Mouse (Mus musculus) CH12.LX (cell line): ENCODE measurements around the gene Cltc. TPM values are rescaled to one million over a fixed set of nuclear protein-coding genes. Genes with fewer than 3 reads are reported as not detected.

ENCODE experiments used
- DNase-seq: peaks from one replicate; pipeline ENCODE4 v3.0.0-alpha.2; 2013; ENCODE audit errors: extremely low read depth
- H3K27ac ChIP-seq: 2 replicates; pipeline ENCODE4 v1.5.1; 2012; ENCODE audit warnings: low read depth, mild to moderate bottlenecking, control low read depth, moderate library complexity; ENCODE audit not compliant: insufficient read depth
- H3K27me3 ChIP-seq: replicated peaks from 2 replicates; pipeline ENCODE3; 2012; ENCODE audit warnings: inconsistent platforms
- H3K36me3 ChIP-seq, 2 experiments: replicated peaks in 1 of 2; 2 replicates each; pipeline versions ENCODE3 to v1.6.1; 2012; ENCODE audit warnings: inconsistent platforms in 1 of 2, low read length in 1 of 2, mild to moderate bottlenecking in 1 of 2, mixed read lengths in 1 of 2, moderate library complexity in 1 of 2; ENCODE audit not compliant: control insufficient read depth in 1 of 2, insufficient read depth in 1 of 2
- H3K4me1 ChIP-seq, 2 experiments: 2 replicates each; pipeline ENCODE4 v1.6.1; 2012; ENCODE audit warnings: inconsistent platforms in 1 of 2, moderate library complexity in 1 of 2; ENCODE audit not compliant: insufficient read depth in 2 of 2, control insufficient read depth in 1 of 2
- H3K4me2 ChIP-seq: 2 replicates; pipeline ENCODE4 v1.6.1; 2012; ENCODE audit warnings: low read depth, mild to moderate bottlenecking, control low read depth; ENCODE audit not compliant: poor library complexity, insufficient read depth, severe bottlenecking
- H3K4me3 ChIP-seq, 3 experiments: fragments of 150-350 bp in 1 of 3; sonication (generic) in 1 of 3; replicated peaks in 1 of 3; 2 replicates each; pipeline versions ENCODE3 to v1.5.1; 2011 to 2012; ENCODE audit warnings: low read depth in 2 of 3, low read length in 2 of 3, mild to moderate bottlenecking in 2 of 3, moderate library complexity in 2 of 3, control low read depth in 1 of 3, improper control_type of control experiment in 1 of 3, inconsistent platforms in 1 of 3, mixed read lengths in 1 of 3; ENCODE audit not compliant: poor library complexity in 1 of 3
- H3K79me2 ChIP-seq: replicated peaks from 2 replicates; pipeline ENCODE4 v1.6.1; 2012; ENCODE audit warnings: mild to moderate bottlenecking, moderate library complexity; ENCODE audit not compliant: control insufficient read depth, poor library complexity, insufficient read depth, severe bottlenecking; ENCODE audit errors: extremely low read depth
- H3K9ac ChIP-seq: 2 replicates; pipeline ENCODE4 v1.6.1; 2012; ENCODE audit warnings: low read depth, mild to moderate bottlenecking, control low read depth, moderate library complexity; ENCODE audit not compliant: insufficient read depth
- H3K9me3 ChIP-seq: replicated peaks from 2 replicates; pipeline ENCODE3; 2012; ENCODE audit warnings: low read length, inconsistent platforms, mixed read lengths
- BHLHE40 ChIP-seq: IDR thresholded peaks from 2 replicates; pipeline ENCODE4 v1.6.1; 2011; ENCODE audit warnings: mild to moderate bottlenecking, low read depth, low read length, improper control_type of control experiment
- CHD1 ChIP-seq: IDR thresholded peaks from 2 replicates; pipeline ENCODE4 v1.6.1; 2012; ENCODE audit warnings: low read depth, low read length, improper control_type of control experiment, inconsistent platforms
- CTCF ChIP-seq, 2 experiments: IDR thresholded peaks in 1 of 2; conservative IDR thresholded peaks in 1 of 2; 2 replicates each; pipeline ENCODE4 v1.5.1; 2011 to 2012; ENCODE audit warnings: low read depth in 2 of 2, low read length in 2 of 2, improper control_type of control experiment in 1 of 2, inconsistent platforms in 1 of 2, mild to moderate bottlenecking in 1 of 2, moderate library complexity in 1 of 2
- HCFC1 ChIP-seq: IDR thresholded peaks from 2 replicates; pipeline ENCODE4 v1.6.1; 2012; ENCODE audit warnings: low read depth, mild to moderate bottlenecking, inconsistent platforms, low read length, improper control_type of control experiment
- KAT2A ChIP-seq: IDR thresholded peaks from 2 replicates; pipeline ENCODE4 v1.6.1; 2012; ENCODE audit warnings: low read length, improper control_type of control experiment, inconsistent platforms; ENCODE audit not compliant: insufficient replicate concordance
- MAX ChIP-seq: IDR thresholded peaks from 2 replicates; pipeline ENCODE4 v1.6.1; 2011; ENCODE audit warnings: low read length, improper control_type of control experiment
- POLR2A ChIP-seq: IDR thresholded peaks from 2 replicates; pipeline ENCODE4 v1.6.1; 2011; ENCODE audit warnings: low read depth, mild to moderate bottlenecking, improper control_type of control experiment, low read length
- SMC3 ChIP-seq: IDR thresholded peaks from 2 replicates; pipeline ENCODE4 v1.6.1; 2011; ENCODE audit warnings: low read depth, low read length, improper control_type of control experiment
- TBP ChIP-seq: conservative IDR thresholded peaks from 2 replicates; pipeline ENCODE4 v1.6.1; 2011; ENCODE audit warnings: low read depth, low read length, improper control_type of control experiment
- TCF12 ChIP-seq: IDR thresholded peaks from 2 replicates; pipeline ENCODE4 v1.6.1; 2014; ENCODE audit warnings: low read depth, mild to moderate bottlenecking, inconsistent platforms, low read length, improper control_type of control experiment
- USF1 ChIP-seq: IDR thresholded peaks from 2 replicates; pipeline ENCODE4 v1.6.1; 2014; ENCODE audit warnings: low read depth, mild to moderate bottlenecking, inconsistent platforms, low read length, improper control_type of control experiment
- ZKSCAN1 ChIP-seq: IDR thresholded peaks from 2 replicates; pipeline ENCODE4 v1.6.1; 2012; ENCODE audit warnings: low read depth, inconsistent platforms, low read length, improper control_type of control experiment, borderline replicate concordance
- ZMIZ1 ChIP-seq: IDR thresholded peaks from 2 replicates; pipeline ENCODE4 v1.6.1; 2012; ENCODE audit warnings: low read depth, mild to moderate bottlenecking, inconsistent platforms, low read length, improper control_type of control experiment
- ZNF384 ChIP-seq: IDR thresholded peaks from 2 replicates; pipeline ENCODE4 v1.6.1; 2012; ENCODE audit warnings: low read depth, low read length, improper control_type of control experiment, inconsistent platforms
- dilution Hi-C: fragments of 300-500 bp; cut with MboI; formaldehyde crosslinking; loops from 2 replicates; pipeline ENCODE4 v1.14.3; 2020; ENCODE audit warnings: low sequenced_read_pairs; ENCODE audit not compliant: extremely low pct_unique_long_range_greater_than_20kb, extremely low pct_ligation_motif_present
- in situ Hi-C: fragments of 300-500 bp; cut with MboI; formaldehyde crosslinking; loops from 3 replicates; pipeline ENCODE4 v1.14.3; 2019; ENCODE audit warnings: low sequenced_read_pairs, low pct_ligation_motif_present, low pct_unique_long_range_greater_than_20kb, mixed read lengths
- polyA plus RNA-seq: library from polyadenylated mRNA; unstranded; fragments of >175 nt; gene quantifications from 2 replicates; pipeline ENCODE4 v1.2.1, GENCODE M21; 2012; ENCODE audit warnings: low read depth; ENCODE audit not compliant: insufficient read length
- total RNA-seq, 2 experiments: library from RNA; depleted of rRNA; stranded (reverse); fragments of 300-350 nt in 1 of 2; fragments of >200 nt in 1 of 2; gene quantifications; 2 replicates each; pipeline ENCODE4 v1.2.3; 2012 to 2014

The Cltc gene
- total and polyA plus RNA-seq, 3 experiments: 140 to 303 (median 219) TPM

DNA sequence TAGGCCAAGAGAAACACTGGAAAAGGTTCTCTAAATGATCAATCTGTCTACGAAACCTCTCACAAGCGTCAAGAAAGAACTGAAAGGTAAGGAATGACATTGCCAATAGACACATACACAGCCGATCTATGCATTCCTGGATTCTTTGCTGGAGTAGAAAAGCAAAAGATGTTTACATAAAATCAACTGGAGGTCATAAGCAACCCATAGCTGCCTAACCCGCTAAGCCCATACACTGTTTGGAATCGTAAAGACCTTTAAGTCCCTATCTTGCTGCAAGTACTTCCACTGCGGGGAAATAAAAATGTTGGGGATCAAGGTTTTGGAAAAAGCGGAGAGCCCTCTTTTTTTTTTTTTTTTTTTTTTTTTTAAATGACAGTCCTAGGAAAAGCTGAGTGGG lies 74.5 kb downstream of the Cltc start:
- Histone ChIP-seq H3K9me3 (no peaks in the 10 kb centered on the region), H3K27ac (no peak overlapping the region), H3K79me2 (peaks cover 68% of the 10 kb centered on the region), H3K36me3 (peaks cover 3 to 34% of the 10 kb centered on the region in 2 experiments), H3K4me3 (peak overlapping the region; percentile 68 to 96 (median 95)), H3K9ac (peak overlapping the region; percentile 94), H3K4me2 (peak overlapping the region; percentile 97), H3K27me3 (no peaks in the 10 kb centered on the region), H3K4me1 (peaks cover 9 to 59% of the 10 kb centered on the region in 2 experiments; a peak in 3 of 4 replicates)
- TF ChIP-seq CHD1: no peak
- peak; percentile 42; the same call in 1 of the 2 replicates for TF ChIP-seq ZNF384
- no peak for DNase-seq
- dilution Hi-C loops (no loop called here), in situ Hi-C loops (no loop called here)

DNA sequence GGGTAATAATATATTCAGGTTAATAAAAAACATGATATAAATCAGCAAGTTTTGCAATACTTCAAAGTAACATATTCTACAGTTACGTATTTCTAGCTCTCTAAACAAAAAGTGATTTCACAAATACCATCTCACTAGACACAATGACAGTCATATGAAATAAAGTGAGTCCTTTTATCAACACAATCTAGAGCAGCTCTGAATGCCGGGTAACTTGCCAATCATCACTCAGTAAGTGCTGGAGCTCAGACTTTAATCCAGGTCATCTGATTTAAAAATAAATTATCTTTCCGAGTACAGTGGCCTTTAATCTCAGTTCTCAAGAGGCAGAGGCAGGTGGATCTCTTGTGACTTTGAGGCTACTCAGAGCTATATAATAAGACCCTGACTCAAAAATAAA lies 75.9 kb downstream of the Cltc start:
- Histone ChIP-seq H3K27ac (no peak overlapping the region), H3K36me3 (peaks cover 6 to 34% of the 10 kb centered on the region in 2 experiments), H3K9ac (no peak overlapping the region), H3K4me3 (no peak overlapping the region), H3K4me2 (no peak overlapping the region), H3K4me1 (peaks cover 9 to 47% of the 10 kb centered on the region in 2 experiments; a peak in 3 of 4 replicates), H3K27me3 (no peaks in the 10 kb centered on the region), H3K9me3 (no peaks in the 10 kb centered on the region), H3K79me2 (peaks cover 60% of the 10 kb centered on the region)
- dilution Hi-C loops (no loop called here), in situ Hi-C loops (no loop called here)
- DNase-seq: no peak
- TF ChIP-seq TCF12 (no peak), HCFC1 (no peak), CTCF (conservative IDR thresholded peaks at IDR 0.05 in 1 of 2, IDR thresholded peaks at IDR 0.05 in 1 of 2; ENCODE audit: low read depth in 2 of 2, low read length in 2 of 2) (no peak), TBP (no peak), ZNF384 (no peak), MAX (no peak), BHLHE40 (no peak)

DNA sequence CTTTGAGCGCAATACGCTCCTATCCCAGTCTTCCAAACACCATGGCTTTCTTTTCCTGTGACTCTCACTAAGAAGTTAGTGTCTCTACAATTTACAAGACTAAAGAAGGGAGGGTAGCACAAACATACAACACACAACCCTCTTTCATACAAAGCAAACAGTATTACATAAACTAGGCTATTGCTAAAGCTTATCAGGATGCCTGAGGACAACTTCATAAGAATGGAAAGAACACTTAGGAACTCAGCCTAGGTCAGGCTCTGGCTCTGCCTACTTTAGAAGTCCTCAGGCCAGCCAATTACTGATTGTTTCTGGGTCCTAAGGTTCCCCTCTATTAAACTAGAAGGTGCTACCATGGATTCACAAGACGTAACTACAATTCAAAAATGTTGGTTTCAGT lies 76.6 kb downstream of the Cltc start:
- in situ Hi-C loops (no loop called here), dilution Hi-C loops (no loop called here)
- Histone ChIP-seq H3K4me1 (peaks cover 6 to 40% of the 10 kb centered on the region in 2 experiments; a peak in 3 of 4 replicates), H3K27me3 (no peaks in the 10 kb centered on the region), H3K9me3 (no peaks in the 10 kb centered on the region), H3K79me2 (peaks cover 55% of the 10 kb centered on the region), H3K9ac (no peak overlapping the region), H3K4me3 (no peak overlapping the region), H3K27ac (no peak overlapping the region), H3K4me2 (no peak overlapping the region), H3K36me3 (peaks cover 3 to 34% of the 10 kb centered on the region in 2 experiments)
- TF ChIP-seq USF1: no peak
- TF ChIP-seq TCF12: no peak
- TF ChIP-seq BHLHE40: no peak
- no peak for TF ChIP-seq MAX
- TF ChIP-seq KAT2A: no peak
- no peak for TF ChIP-seq POLR2A
- TF ChIP-seq ZKSCAN1: no peak
- no peak for TF ChIP-seq ZMIZ1
- no peak for TF ChIP-seq SMC3
- no peak for DNase-seq
